Mouse (Mus musculus): ENCODE data around the gene Lin7a. TPM values are rescaled to one million over a fixed set of nuclear protein-coding genes. Genes with fewer than 3 reads are reported as not detected.

Gene Lin7a
- not detected in 2 replicates for polyA plus RNA-seq (2015; fragmentation: Nextera tagmentation; extraction: Ambion mirVana)

GRCm38 (mm10) chr10:107271321-107272130 lies at the start of gene Lin7a:
TSS of gene Lin7a (plus strand) at chr10:107271686.

Other genes starting within 250 kb of the Lin7a start
- 0.06 and 0.07 TPM in 2 replicates for gene Acss3, start 148.0 kb upstream of the Lin7a start, polyA plus RNA-seq (2015; fragmentation: Nextera tagmentation; extraction: Ambion mirVana)
- 0.06 TPM in 1 of 2 replicates, not detected in the other for gene Myf5, start 214.4 kb downstream of the Lin7a start, polyA plus RNA-seq (2015; fragmentation: Nextera tagmentation; extraction: Ambion mirVana)
- 0.13 TPM in 1 of 2 replicates, not detected in the other for gene Myf6, start 223.1 kb downstream of the Lin7a start, polyA plus RNA-seq (2015; fragmentation: Nextera tagmentation; extraction: Ambion mirVana)

Data from spleen, postnatal 0 days (tissue).